Mouse (Mus musculus) cerebellum, adult 2 months (tissue): ENCODE measurements around the gene Ddx58.

Source experiments
- CTCF ChIP-seq: fragments of 200-500 bp; IDR thresholded peaks from 2 replicates; pipeline ENCODE4 v1.5.1; 2011; ENCODE audit warnings: low read depth, mild to moderate bottlenecking, control low read depth, low read length, moderate library complexity, borderline replicate concordance; ENCODE audit not compliant: insufficient read depth
- POLR2A ChIP-seq: fragments of 200-500 bp; IDR thresholded peaks from 2 replicates; pipeline ENCODE4 v1.6.1; 2011; ENCODE audit warnings: low read length, control low read depth, borderline replicate concordance; ENCODE audit not compliant: insufficient read depth

DNA sequence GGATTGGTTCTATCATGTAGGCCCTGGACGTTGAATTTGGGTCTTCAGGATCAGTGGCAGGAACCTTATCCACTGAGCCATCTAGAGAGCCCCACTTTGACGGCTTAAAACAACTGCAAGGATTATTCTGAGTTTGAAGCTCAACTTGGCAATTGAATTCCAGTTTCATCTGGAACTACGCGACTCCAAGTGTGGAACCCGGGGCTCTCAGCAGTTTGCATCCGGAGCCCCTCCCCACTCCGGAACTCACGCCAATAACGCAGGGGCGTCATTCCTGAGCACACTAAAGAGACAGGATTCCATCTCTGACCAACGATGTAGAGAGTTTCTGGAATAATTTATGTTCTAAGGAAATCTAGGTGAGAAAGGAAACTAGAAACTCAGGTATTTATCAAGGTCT is 12.5 kb downstream of the Ddx58 start:
- TF ChIP-seq CTCF: no peak
- no peak for TF ChIP-seq POLR2A
